Mouse (Mus musculus) hindbrain, embryonic 16.5 days (tissue): ENCODE measurements at regions not wholly inside any gene's neighbourhood (a gene's known extent, or its start where the extent isn't known, plus 50 kb on each side); places are given as distances from the start of the nearest gene placed in this dataset.

Experiments
- ATAC-seq: fragments of 200-750 bp; cut with Nextera tagmentation; 2 replicates; pipeline ENCODE4 v1.8.0; 2017; ENCODE audit warnings: moderate TSS enrichment, moderate library complexity
- H3K27ac ChIP-seq: fragments of 300-500 bp; sonication (generic); 2 replicates; pipeline ENCODE4 v1.5.1; 2014; ENCODE audit warnings: low read depth, mild to moderate bottlenecking, control low read depth, low read length, moderate library complexity
- H3K27me3 ChIP-seq: fragments of 300-500 bp; sonication (generic); replicated peaks from 2 replicates; pipeline ENCODE4 v1.6.1; 2014; ENCODE audit warnings: low read length; ENCODE audit not compliant: control insufficient read depth, insufficient read depth
- H3K36me3 ChIP-seq: fragments of 300-500 bp; sonication (generic); 2 replicates; pipeline ENCODE4 v1.6.1; 2014; ENCODE audit warnings: mild to moderate bottlenecking, low read length, moderate library complexity, mixed read lengths; ENCODE audit not compliant: control insufficient read depth, insufficient read depth
- H3K4me1 ChIP-seq: fragments of 300-500 bp; sonication (generic); 2 replicates; pipeline ENCODE4 v1.6.1; 2014; ENCODE audit warnings: low read depth, low read length; ENCODE audit not compliant: control insufficient read depth, insufficient read depth
- H3K4me2 ChIP-seq: fragments of 300-500 bp; sonication (generic); 2 replicates; pipeline ENCODE4 v1.6.1; 2014; ENCODE audit warnings: mild to moderate bottlenecking, low read length, control low read depth, moderate library complexity
- H3K4me3 ChIP-seq: fragments of 300-500 bp; sonication (generic); 2 replicates; pipeline ENCODE4 v1.5.1; 2014; ENCODE audit warnings: mild to moderate bottlenecking, low read length, control low read depth, moderate library complexity
- H3K9ac ChIP-seq: fragments of 300-500 bp; sonication (generic); 2 replicates; pipeline ENCODE4 v1.6.1; 2014; ENCODE audit warnings: low read depth, mild to moderate bottlenecking, control low read depth, low read length, moderate library complexity
- H3K9me3 ChIP-seq: fragments of 300-500 bp; sonication (generic); 2 replicates; pipeline ENCODE4 v1.6.1; 2014; ENCODE audit warnings: mild to moderate bottlenecking, low read length, moderate library complexity; ENCODE audit not compliant: control insufficient read depth
- WGBS: fragments of 180-500 bp; shearing (Covaris S2); extraction: QIAGEN DNeasy Blood & Tissue Kit; methylation state at CpG from one replicate; pipeline ENCODE4 v1.1.7; 2014; 5-methylcytosine and 5-hydroxymethylcytosine counted together

DNA sequence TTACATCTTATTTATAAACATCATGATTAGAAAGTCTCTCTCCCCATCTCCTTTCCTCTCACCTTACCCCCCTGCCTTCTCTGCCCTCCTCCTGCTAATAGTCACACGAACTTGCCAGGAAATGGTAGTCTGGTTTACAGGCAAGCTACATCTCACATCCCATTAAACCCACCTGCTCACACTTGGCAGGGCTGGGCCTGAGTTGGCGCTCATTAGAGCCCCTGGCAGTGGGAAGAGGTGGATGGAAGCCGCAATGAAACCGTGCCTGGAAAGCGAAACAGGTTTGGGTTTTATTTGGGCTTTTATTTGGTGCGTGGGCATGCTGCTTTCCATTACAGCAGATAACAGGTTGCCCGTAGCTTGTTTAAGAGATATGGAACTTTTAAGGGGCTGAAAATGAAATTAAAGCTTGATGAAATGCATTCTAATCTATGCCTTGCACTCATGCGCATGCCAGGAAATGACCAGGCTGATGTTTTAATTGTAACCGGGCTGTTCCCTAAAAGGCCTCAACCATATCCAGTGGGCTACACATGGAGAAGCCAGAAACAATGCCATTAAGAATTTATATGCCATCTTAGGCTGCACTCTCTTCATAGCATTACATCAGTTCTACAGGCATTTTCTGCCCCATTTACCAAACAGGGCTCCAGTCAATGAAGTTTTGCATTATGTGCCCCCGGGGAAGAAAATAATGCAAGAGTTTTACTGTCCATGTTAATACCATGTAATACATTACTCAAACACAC lies 725.0 kb downstream of the Mecom start:
- peak; percentile 81 for ATAC-seq
- H3K9ac ChIP-seq: no peak overlapping the region
- H3K4me3 ChIP-seq: no peak overlapping the region
- H3K27me3 ChIP-seq: no peaks in the 10 kb centered on the region
- no peaks in the 10 kb centered on the region for H3K9me3 ChIP-seq
- H3K27ac ChIP-seq: no peak overlapping the region
- H3K4me2 ChIP-seq: no peak overlapping the region
- H3K4me1 ChIP-seq: no peaks in the 10 kb centered on the region
- no peaks in the 10 kb centered on the region for H3K36me3 ChIP-seq
- WGBS: 83% methylated on average over 10 of the region's 10 CpGs

DNA sequence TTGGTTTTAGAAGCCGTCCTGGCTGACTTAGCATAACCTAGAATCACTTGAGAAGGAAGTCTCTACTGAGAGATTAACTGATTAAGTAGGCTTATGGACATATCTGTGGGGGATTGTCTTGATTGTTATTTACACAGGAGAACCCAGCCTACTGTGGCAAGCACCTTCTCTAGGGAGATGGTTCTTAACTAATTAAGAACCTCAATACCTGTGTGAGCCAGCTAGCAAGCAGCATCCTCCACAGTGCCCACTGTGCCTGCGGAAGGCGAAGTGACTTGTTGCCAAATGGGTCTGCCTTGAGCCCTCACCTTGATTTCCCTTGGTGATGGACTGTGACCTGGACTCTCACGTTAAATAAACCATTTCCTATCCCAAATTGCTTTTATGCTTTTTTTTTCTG lies 730.8 kb downstream of the Mecom start:
- H3K36me3 ChIP-seq: no peaks in the 10 kb centered on the region
- no peaks in the 10 kb centered on the region; the same call in 1 of the 2 replicates for H3K4me1 ChIP-seq
- H3K27me3 ChIP-seq: no peaks in the 10 kb centered on the region
- H3K27ac ChIP-seq: no peak overlapping the region
- no peaks in the 10 kb centered on the region for H3K9me3 ChIP-seq
- H3K4me2 ChIP-seq: no peak overlapping the region
- WGBS: 80% methylated on average over 4 of the region's 4 CpGs
- no peak overlapping the region for H3K4me3 ChIP-seq
- ATAC-seq: no peak
- H3K9ac ChIP-seq: no peak overlapping the region

DNA sequence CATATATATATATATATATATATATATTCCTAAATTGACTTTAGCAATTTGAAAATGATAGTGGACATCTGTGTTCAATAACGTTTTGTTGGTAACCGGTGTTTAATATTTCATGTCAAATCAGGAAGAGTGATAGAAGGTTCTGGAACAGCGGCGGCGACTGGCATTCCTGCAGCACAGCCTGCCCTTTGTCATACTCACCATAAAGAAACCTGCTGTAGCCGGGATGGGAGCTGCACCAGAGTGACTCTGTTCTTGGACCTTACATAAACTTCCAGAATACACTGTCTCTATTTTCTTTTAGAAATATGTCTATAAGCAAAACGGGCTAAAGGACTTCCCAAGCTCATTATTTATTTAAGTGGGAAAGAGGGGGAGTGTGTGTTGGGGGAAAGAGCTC lies 731.5 kb downstream of the Egfem1 start:
- Histone ChIP-seq H3K9ac (no peak overlapping the region), H3K9me3 (no peaks in the 10 kb centered on the region), H3K4me2 (peak overlapping the region; percentile 21), H3K27me3 (no peaks in the 10 kb centered on the region), H3K4me1 (no peaks in the 10 kb centered on the region; the same call in 1 of the 2 replicates), H3K4me3 (no peak overlapping the region), H3K36me3 (no peaks in the 10 kb centered on the region), H3K27ac (no peak overlapping the region)
- no peak for ATAC-seq
- 60% methylated on average over 7 of the region's 7 CpGs for WGBS

DNA sequence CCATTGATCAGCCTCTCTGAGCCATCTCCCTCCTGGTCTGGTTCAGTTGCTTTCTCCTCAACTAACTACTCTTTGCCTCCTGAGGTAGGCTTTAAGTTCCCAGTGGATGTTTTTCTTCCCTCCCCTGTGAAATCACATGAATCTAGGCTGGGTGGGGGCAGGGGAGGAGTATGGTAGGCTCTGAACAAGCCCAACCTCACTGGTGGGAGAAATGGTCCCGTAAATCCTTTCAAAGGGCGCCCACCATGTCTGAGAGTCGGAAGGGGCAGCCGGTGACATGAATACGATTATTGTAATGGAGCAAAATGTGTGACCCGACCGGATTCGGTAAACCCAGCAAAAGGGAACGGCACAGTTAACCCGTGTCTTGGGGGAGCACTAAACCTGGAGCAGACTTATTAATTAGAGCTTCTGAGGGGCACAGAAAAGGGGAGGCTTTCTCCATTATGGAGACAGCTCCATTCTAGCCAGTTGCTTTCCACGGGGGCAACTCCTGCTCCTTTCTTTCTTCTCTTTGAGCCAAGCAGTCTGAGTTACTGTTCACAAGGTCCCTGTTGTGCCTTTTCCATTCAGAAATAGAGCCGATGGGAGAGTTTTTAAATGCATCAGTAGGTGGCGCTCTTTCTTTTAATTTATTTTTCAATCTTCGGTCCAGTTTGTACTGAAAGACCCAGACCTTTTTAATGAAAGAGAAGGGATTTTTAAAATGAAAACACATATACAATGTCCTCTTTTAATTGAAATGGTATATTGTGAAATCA lies 730.8 kb downstream of the Egfem1 start:
- 53% methylated on average over 14 of the region's 14 CpGs for WGBS
- peak overlapping the region; percentile 15 for H3K4me3 ChIP-seq
- ATAC-seq: peak; percentile 76

DNA sequence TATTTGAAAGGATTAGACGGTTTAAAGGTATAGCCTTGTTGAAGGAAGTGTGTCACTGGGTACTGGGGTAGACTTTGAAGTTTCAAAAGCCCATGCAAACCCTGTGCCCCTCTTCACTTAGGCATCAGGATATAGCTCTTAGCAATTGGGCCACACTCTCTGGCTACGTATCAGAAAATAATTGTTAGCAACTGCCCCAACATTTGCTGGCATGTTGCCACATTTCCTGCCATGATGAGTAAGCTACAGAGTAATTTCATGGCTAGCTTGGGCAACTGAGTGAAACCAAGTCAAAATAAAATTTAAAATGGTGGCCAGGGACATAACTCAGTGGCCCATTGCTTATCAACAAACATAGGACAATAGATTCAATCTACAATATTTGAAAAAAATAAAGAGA lies 724.2 kb downstream of the Egfem1 start:
- H3K27ac ChIP-seq: no peak overlapping the region
- H3K4me3 ChIP-seq: no peak overlapping the region
- H3K4me2 ChIP-seq: no peak overlapping the region
- no peak for ATAC-seq
- WGBS: 86% methylated on average over 2 of the region's 2 CpGs
- no peaks in the 10 kb centered on the region for H3K27me3 ChIP-seq
- no peaks in the 10 kb centered on the region for H3K36me3 ChIP-seq
- no peak overlapping the region for H3K9ac ChIP-seq
- no peaks in the 10 kb centered on the region for H3K4me1 ChIP-seq
- no peaks in the 10 kb centered on the region for H3K9me3 ChIP-seq

More for the DNA sequence above, 730.8 kb downstream of the Egfem1 start:
- Histone ChIP-seq H3K9ac (no peak overlapping the region; the same call in 1 of the 2 replicates), H3K4me1 (no peaks in the 10 kb centered on the region; the same call in 1 of the 2 replicates), H3K27ac (no peak overlapping the region), H3K4me2 (peak overlapping the region; percentile 45), H3K27me3 (no peaks in the 10 kb centered on the region), H3K36me3 (no peaks in the 10 kb centered on the region), H3K9me3 (no peaks in the 10 kb centered on the region)

DNA sequence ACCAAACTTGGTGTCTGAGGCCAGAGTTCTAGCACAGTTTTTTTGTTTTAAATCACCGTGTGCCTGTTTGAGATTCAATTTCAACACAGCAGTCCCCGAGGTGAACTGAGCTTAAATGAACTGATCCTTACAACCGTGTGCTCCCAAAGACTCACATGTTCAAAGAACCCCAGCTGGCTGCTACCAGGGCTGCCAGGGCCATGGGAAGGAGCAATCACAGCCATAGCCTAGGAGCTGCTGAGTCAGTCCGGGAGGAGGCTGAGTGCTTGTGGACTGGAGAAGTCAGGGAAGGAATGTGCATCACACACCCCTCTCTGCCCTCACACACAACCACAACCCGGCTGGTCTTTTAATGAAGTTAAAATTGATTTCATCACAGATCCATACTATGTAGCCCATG lies 721.6 kb downstream of the Egfem1 start:
- no peaks in the 10 kb centered on the region for H3K27me3 ChIP-seq
- H3K36me3 ChIP-seq: no peaks in the 10 kb centered on the region
- H3K4me1 ChIP-seq: no peaks in the 10 kb centered on the region
- no peak overlapping the region for H3K4me2 ChIP-seq
- H3K27ac ChIP-seq: no peak overlapping the region
- 48% methylated on average over 5 of the region's 5 CpGs for WGBS
- H3K9me3 ChIP-seq: no peaks in the 10 kb centered on the region
- H3K4me3 ChIP-seq: no peak overlapping the region
- no peak overlapping the region for H3K9ac ChIP-seq
- no peak for ATAC-seq

DNA sequence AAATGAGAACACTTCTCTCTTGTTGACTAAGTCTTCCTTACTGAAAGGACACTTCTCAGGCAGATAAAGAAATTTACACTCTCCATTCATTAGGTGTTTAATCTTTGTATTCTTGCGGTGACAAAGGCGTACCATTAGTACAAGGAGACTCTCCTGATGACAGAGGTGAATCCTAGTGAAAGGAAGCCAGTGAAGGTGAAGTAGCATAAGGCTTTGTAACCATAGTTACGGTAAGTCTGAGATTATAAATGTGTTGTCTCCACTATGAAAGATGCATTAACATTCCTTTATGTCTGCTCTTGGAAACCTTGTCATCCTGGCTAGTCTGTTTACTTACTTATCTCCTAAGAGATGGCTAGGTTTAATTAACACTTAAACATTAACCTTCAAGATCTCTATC lies 719.3 kb downstream of the Egfem1 start:
- H3K4me3 ChIP-seq: no peak overlapping the region
- no peak overlapping the region for H3K4me2 ChIP-seq
- H3K9ac ChIP-seq: no peak overlapping the region
- H3K27ac ChIP-seq: no peak overlapping the region
- H3K4me1 ChIP-seq: no peaks in the 10 kb centered on the region
- no peak for ATAC-seq
- no peaks in the 10 kb centered on the region for H3K27me3 ChIP-seq
- no peaks in the 10 kb centered on the region for H3K36me3 ChIP-seq
- H3K9me3 ChIP-seq: no peaks in the 10 kb centered on the region
- 86% methylated on average over 3 of the region's 3 CpGs for WGBS

DNA sequence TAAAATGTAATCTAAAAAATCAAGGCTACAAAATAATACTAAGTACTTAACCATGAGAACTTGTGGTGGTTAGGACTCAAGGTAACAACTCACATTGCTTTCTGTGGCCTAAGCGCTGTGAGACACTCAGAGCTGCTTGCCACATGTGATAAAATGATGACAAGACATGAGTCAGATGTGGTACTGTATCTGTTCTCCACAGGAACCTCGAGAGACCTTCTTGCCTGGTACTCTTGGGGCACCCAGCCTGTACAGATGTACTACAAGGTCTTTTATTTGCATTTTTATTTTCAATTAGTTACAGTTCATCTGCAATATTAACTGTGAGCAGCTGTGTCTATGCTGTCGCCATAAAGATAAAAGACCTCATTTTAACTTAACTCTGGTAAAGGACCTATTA lies 692.5 kb downstream of the Egfem1 start:
- no peak for ATAC-seq

DNA sequence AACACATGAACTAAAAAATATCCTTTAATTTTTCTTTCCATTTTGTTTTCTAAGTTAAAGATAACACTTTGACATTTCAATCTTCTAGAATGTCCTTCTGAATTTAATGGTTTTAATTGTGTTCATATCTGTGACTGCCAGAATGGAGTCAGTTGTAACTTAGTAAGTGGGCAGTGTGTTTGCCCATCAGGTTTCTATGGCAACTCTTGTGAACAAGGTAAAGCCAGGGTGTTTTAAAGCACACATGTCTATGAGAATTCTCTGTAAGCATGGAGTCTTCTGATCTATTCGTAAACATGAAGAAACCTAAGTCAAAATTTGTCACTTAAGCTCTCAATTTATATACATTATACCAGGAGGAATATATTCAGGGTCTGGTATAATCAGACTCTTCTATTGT lies 689.4 kb downstream of the Egfem1 start:
- Histone ChIP-seq H3K4me3 (no peak overlapping the region), H3K9me3 (no peaks in the 10 kb centered on the region), H3K36me3 (no peaks in the 10 kb centered on the region), H3K4me1 (no peaks in the 10 kb centered on the region), H3K9ac (no peak overlapping the region), H3K27ac (no peak overlapping the region), H3K27me3 (no peaks in the 10 kb centered on the region), H3K4me2 (no peak overlapping the region)
- ATAC-seq: no peak
- WGBS: 86% methylated on average over 1 of the region's 1 CpGs

More for the DNA sequence above, 692.5 kb downstream of the Egfem1 start:
- no peaks in the 10 kb centered on the region for H3K9me3 ChIP-seq
- H3K36me3 ChIP-seq: no peaks in the 10 kb centered on the region
- no peaks in the 10 kb centered on the region for H3K4me1 ChIP-seq
- H3K27me3 ChIP-seq: no peaks in the 10 kb centered on the region
- WGBS: 56% methylated on average over 3 of the region's 3 CpGs
- H3K4me3 ChIP-seq: no peak overlapping the region
- no peak overlapping the region for H3K9ac ChIP-seq
- no peak overlapping the region for H3K4me2 ChIP-seq
- no peak overlapping the region for H3K27ac ChIP-seq
